Mouse (Mus musculus): ENCODE results near the gene Banp. TPM values are rescaled to one million over a fixed set of nuclear protein-coding genes. Genes with fewer than 3 reads are reported as not detected.
A peak's percentile ranks its signal among the peaks of the same experiment; 100 is the strongest.

The Banp gene
- total and polyA plus RNA-seq, 3 experiments: 14.9 to 34.2 (median 25.7) TPM

DNA sequence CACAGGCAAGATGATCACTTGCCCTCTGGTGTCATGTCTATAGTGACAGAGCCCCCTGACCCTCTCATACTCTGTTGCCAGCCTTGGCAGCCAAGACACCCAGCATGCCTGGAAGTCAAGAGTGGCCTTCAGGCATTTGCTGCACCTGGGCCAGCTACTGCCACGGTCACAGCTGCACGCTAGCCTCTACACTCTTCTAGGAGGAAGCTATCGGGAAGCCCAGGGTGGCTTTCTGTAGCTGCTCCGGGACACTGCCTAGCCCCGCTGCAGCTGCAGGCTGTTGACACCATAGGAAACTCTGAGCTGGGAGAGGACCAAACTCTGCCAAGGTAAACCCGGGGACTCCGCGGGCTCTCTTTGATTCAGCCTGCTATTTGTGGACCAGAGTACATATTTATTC is 36.2 kb upstream of the Banp start:
- dilution Hi-C loops (cut with MboI; ENCODE audit: extremely low pct_ligation_motif_present, extremely low pct_unique_long_range_greater_than_20kb, low sequenced_read_pairs) (no loop called here), in situ Hi-C loops (cut with MboI; ENCODE audit: low pct_ligation_motif_present, low pct_unique_long_range_greater_than_20kb, low sequenced_read_pairs) (no loop called here)
- peak overlapping the region; percentile 2; the same call in 1 of the 2 replicates for H3K27ac ChIP-seq (ENCODE audit: insufficient read depth, low read depth)
- DNase-seq (ENCODE audit: extremely low read depth): peak; percentile 49
- H3K9ac ChIP-seq (ENCODE audit: insufficient read depth, low read depth): no peak overlapping the region
- peaks cover 38 to 61% of the 10 kb centered on the region in 2 experiments for H3K4me1 ChIP-seq (ENCODE audit: control insufficient read depth in 1 of 2, insufficient read depth in 2 of 2)
- TF ChIP-seq GABPA (IDR thresholded peaks at IDR 0.05; ENCODE audit: insufficient replicate concordance, low read depth, low read length): no peak
- TF ChIP-seq ETS1 (conservative IDR thresholded peaks at IDR 0.05; ENCODE audit: low read depth, low read length): peak; percentile 59
- no peak for TF ChIP-seq KAT2A (IDR thresholded peaks at IDR 0.05; ENCODE audit: insufficient replicate concordance, low read length)
- TF ChIP-seq ZNF384 (IDR thresholded peaks at IDR 0.05; ENCODE audit: low read depth, low read length): no peak
- TF ChIP-seq TCF12 (IDR thresholded peaks at IDR 0.05; ENCODE audit: low read depth, low read length): peak; percentile 83
- TF ChIP-seq USF2 (conservative IDR thresholded peaks at IDR 0.05; ENCODE audit: low read depth, low read length): no peak
- TF ChIP-seq MYC (IDR thresholded peaks at IDR 0.05; ENCODE audit: low read depth, low read length): no peak
- TF ChIP-seq CHD2 (IDR thresholded peaks at IDR 0.05; ENCODE audit: low read length): no peak
- TF ChIP-seq JUN (IDR thresholded peaks at IDR 0.05; ENCODE audit: insufficient read depth, low read depth, low read length): no peak
- TF ChIP-seq NELFE (IDR thresholded peaks at IDR 0.05; ENCODE audit: low read depth, low read length): no peak
- TF ChIP-seq TBP (conservative IDR thresholded peaks at IDR 0.05; ENCODE audit: low read depth, low read length): 0 out of 2 replicates have a peak, but pooled peaks have one; percentile 68
- TF ChIP-seq MAX (IDR thresholded peaks at IDR 0.05; ENCODE audit: low read length): no peak; the same call in 1 of the 2 replicates
- TF ChIP-seq PAX5 (IDR thresholded peaks at IDR 0.05; ENCODE audit: low read length): no peak
- TF ChIP-seq NRF1 (IDR thresholded peaks at IDR 0.05; ENCODE audit: low read depth, low read length): no peak
- TF ChIP-seq ZMIZ1 (IDR thresholded peaks at IDR 0.05; ENCODE audit: low read depth, low read length): no peak
- TF ChIP-seq SIN3A (IDR thresholded peaks at IDR 0.05; ENCODE audit: low read length): no peak
- TF ChIP-seq E2F4 (IDR thresholded peaks at IDR 0.05; ENCODE audit: insufficient replicate concordance, low read depth, low read length): no peak
- TF ChIP-seq EP300 (IDR thresholded peaks at IDR 0.05; ENCODE audit: low read length): peak; percentile 57
- TF ChIP-seq MXI1 (IDR thresholded peaks at IDR 0.05; ENCODE audit: low read depth, low read length): peak; percentile 64
- TF ChIP-seq MEF2A (IDR thresholded peaks at IDR 0.05; ENCODE audit: borderline replicate concordance, low read depth, low read length): peak; percentile 50; the same call in 1 of the 2 replicates
- no peak; a peak in 1 of 4 replicates for TF ChIP-seq CTCF (conservative IDR thresholded peaks at IDR 0.05 in 1 of 2, IDR thresholded peaks at IDR 0.05 in 1 of 2; ENCODE audit: low read depth in 2 of 2, low read length in 2 of 2)
- peak; percentile 6; the same call in 1 of the 2 replicates for TF ChIP-seq SMC3 (IDR thresholded peaks at IDR 0.05; ENCODE audit: low read depth, low read length)
- TF ChIP-seq POLR2A (IDR thresholded peaks at IDR 0.05; ENCODE audit: low read depth, low read length): no peak
- TF ChIP-seq BHLHE40 (IDR thresholded peaks at IDR 0.05; ENCODE audit: low read depth, low read length): 0 out of 2 replicates have a peak, but pooled peaks have one; percentile 5
- TF ChIP-seq RCOR1 (conservative IDR thresholded peaks at IDR 0.05; ENCODE audit: low read depth, low read length): 0 out of 2 replicates have a peak, but pooled peaks have one; percentile 30
- TF ChIP-seq HCFC1 (IDR thresholded peaks at IDR 0.05; ENCODE audit: low read depth, low read length): no peak
- peak; percentile 88 for TF ChIP-seq UBTF (IDR thresholded peaks at IDR 0.05; ENCODE audit: low read depth, low read length)
- TF ChIP-seq CHD1 (IDR thresholded peaks at IDR 0.05; ENCODE audit: low read depth, low read length): 0 out of 2 replicates have a peak, but pooled peaks have one; percentile 52
- peaks cover 12 to 17% of the 10 kb centered on the region in 2 experiments for H3K36me3 ChIP-seq (replicated peaks in 1 of 2; ENCODE audit: control insufficient read depth in 1 of 2, insufficient read depth in 1 of 2, low read length in 1 of 2)
- no peak overlapping the region for H3K4me3 ChIP-seq (replicated peaks in 1 of 3; ENCODE audit: low read depth in 2 of 3, low read length in 2 of 3, poor library complexity in 1 of 3)
- H3K79me2 ChIP-seq (replicated peaks; ENCODE audit: control insufficient read depth, extremely low read depth, insufficient read depth, poor library complexity, severe bottlenecking): peaks cover 9% of the 10 kb centered on the region
- H3K4me2 ChIP-seq (ENCODE audit: insufficient read depth, low read depth, poor library complexity, severe bottlenecking): peak overlapping the region; percentile 45
- H3K27me3 ChIP-seq (replicated peaks): no peaks in the 10 kb centered on the region
- peaks cover 9% of the 10 kb centered on the region for H3K9me3 ChIP-seq (replicated peaks; ENCODE audit: low read length)
